ENCODE assay signal across 23 mouse cellular contexts in the genomic region with DNA sequence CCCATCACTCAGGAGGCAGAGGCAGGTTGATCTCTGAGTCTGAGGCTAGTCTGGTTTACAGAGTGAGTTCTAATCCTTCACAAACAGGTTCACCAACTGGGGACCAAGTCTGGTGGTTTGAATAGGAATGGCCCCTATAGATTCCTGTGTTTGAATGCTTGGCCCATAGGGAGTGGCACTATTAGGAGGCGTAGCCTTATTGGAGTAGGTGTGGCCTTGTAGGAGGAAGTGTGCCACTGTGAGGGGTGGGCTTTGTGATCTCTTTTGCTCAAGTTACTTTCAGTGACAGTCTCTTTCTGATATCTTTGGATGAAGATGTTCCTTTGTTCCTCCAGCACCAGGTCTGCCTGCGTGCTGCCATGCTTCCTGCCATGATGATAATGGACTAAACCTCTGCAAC.
"Had no signal": no experiment of that assay in that cellular context is flagged by ENCODE, and none has a peak within 500 bp of the region (broad histone marks: within the 10 kb centered on the region; RNA-seq: fewer than 3 reads in every experiment).

No protein-coding gene starts in this region.

- H3K27me3 ChIP-seq: midbrain, embryonic 12.5 days; neural tube, embryonic 13.5 days; neural tube, embryonic 15.5 days; stomach, embryonic 15.5 days had no signal

- ATAC-seq: midbrain, embryonic 16.5 days had no signal

- H3K27ac ChIP-seq: macrophage; midbrain, embryonic 10.5 days; midbrain, embryonic 12.5 days; neural tube, embryonic 13.5 days; neural tube, embryonic 15.5 days; stomach, embryonic 15.5 days; stomach, postnatal 0 days had no signal

- H3K4me3 ChIP-seq: megakaryocyte, embryonic 14.5 days; midbrain, embryonic 10.5 days; midbrain, embryonic 12.5 days; myocyte; neural tube, embryonic 13.5 days; neural tube, embryonic 15.5 days; stomach, embryonic 15.5 days had no signal

- H3K9me3 ChIP-seq: midbrain, embryonic 10.5 days; midbrain, embryonic 12.5 days; neural tube, embryonic 13.5 days; neural tube, embryonic 15.5 days; stomach, embryonic 15.5 days had no signal

- H3K9ac ChIP-seq: lung, embryonic 14.5 days; midbrain, embryonic 12.5 days; neural tube, embryonic 13.5 days; neural tube, embryonic 15.5 days; stomach, embryonic 15.5 days had no signal

- H3K36me3 ChIP-seq: midbrain, embryonic 10.5 days; midbrain, embryonic 12.5 days; neural tube, embryonic 13.5 days; neural tube, embryonic 15.5 days; stomach, embryonic 15.5 days had no signal

- H3K4me2 ChIP-seq: lung, embryonic 14.5 days; midbrain, embryonic 12.5 days; neural tube, embryonic 13.5 days; neural tube, embryonic 15.5 days; stomach, embryonic 15.5 days had no signal

- DNase-seq: lung, adult 18-20 months; lung, embryonic 14.5 days; lung, postnatal 14 days; lung, postnatal 36 days; midbrain, embryonic 14.5 days; retina, postnatal 1 day; right cerebral cortex, adult 18-20 months; right cerebral cortex, postnatal 25 days; right cerebral cortex, postnatal 4 days; spleen, adult 18-20 months; thymus, adult 2 months; thymus, postnatal 25 days; thymus, postnatal 4 days had no signal
